Mouse (Mus musculus) cerebellum, postnatal 36 days (tissue): ENCODE results near the gene D430041D05Rik.

ENCODE experiments used
- DNase-seq, 2 experiments: peaks; one replicate each; pipeline ENCODE4 v3.0.0; 2021 to 2022; ENCODE audit warnings: mixed read lengths in 2 of 2

The D430041D05Rik gene

DNA sequence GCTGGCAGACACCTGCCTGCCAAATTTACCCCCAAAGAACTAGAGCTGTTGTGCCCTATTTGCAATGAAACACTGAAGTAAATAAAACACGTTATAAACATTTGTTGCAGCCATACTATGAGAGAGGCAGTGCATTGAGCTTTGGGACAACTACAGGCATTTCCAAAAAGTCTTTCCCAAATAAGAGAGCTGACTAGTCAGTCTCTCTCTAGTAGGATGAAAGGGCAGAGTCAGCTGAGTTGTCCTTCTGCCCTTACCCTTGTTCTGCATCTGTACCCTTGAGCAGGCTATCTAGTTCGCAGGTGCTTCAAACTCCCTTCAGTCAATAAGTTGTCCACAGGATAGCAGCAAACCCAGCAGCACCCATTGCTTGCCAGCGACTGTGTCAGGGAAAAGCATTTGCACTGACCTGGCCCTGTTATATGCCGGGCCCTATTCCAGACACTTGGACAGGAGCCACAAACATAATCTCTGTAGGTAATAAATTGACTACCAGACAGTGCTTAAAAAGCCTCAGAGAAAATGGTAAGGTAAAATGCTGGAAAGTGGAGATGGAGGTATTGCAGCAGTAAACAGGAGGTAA lies at the start of gene D430041D05Rik:
TSS of gene D430041D05Rik (minus strand) at position 51 of the 583 bp plus-strand sequence.
- DNase-seq: peak; percentile 28 to 47

DNA sequence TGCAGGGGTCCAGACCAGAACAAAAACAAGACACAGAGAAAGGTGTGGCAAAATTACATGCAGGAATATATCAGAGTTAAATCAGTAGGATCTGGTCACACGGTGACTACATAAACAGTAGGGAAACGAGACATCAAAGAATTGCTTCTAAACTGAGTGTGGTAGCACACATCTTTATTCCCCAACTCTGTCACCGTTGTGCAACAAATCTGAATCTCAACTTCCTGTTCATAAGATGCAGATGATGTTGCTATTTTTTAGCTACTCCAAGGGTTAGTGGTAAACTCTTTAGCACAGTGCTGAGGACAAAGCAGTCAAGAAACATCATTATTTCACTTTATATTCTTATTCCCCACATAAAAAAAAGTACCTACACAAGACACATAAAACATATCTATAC lies 49.2 kb upstream of the D430041D05Rik start:
- no peak for DNase-seq

DNA sequence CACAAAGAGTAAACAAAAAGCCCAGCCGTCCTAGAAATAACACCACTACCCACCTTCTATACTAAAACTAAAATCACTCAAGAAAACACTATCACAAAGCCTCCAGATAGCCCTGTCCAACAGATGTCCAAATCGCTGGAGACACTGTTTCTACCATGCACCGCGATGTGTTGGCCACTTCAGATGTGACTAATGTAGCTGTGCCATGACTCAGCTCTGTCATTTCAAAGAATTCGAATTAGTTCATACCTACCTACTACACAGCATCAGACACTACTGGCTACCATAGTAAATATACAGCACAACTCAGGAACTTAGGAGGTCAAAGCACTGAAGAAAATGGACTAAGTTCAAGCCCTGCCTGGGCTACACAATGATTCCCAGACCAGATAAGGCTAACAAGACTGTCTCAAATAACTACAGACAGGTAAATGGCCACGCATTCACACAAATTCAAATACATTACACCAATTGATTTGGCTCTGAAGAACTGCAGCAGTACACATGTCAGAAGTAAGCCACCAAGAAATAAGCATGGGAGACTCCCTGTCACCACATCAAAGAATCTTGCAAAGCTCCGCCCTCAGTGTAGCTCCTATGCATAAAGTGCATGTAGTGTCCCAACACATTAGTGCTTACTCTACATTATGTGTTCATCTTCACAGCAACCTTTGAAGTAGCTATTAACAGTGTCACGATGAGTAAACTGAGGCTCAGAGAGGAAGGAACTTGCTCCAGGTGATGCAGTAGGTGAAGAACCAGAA lies 47.9 kb upstream of the D430041D05Rik start:
- DNase-seq: no peak

DNA sequence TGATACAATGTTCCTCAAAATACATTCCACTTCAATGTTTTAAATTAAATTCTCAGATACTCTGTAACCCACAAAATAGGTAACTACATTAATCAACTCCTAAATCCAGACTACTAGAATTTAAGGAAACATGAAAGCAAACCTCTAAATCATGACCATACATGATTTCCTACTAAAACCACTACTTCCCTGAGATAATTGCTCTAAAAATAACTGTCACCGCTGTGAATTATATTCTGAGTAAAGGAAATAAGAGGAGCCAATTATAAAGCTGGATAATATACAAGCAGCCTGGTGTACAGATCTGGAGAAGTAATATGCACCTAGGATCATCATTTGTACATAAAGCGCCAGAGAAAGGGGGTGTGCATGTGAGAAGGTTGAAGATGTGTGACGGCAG lies 46.3 kb upstream of the D430041D05Rik start:
- no peak for DNase-seq

DNA sequence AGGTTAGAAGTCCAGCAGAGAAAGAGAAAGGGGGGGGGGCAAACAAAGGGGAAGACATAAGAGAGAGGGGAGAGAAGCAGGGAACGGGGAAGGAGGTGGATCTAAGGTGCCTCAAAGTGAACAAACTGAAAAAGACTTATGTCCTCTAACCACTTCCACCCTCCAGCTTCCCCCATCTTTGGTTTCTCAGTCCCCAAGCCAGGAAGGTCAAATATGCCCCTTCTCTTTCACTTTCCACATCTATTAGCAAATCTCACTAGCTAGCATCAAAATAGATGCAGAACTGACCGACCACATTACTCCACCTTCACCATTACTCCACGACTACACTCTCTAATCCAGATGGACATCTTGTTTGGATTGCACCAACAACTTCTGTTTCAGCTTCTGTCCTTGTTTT lies 39.9 kb upstream of the D430041D05Rik start:
- DNase-seq: no peak

DNA sequence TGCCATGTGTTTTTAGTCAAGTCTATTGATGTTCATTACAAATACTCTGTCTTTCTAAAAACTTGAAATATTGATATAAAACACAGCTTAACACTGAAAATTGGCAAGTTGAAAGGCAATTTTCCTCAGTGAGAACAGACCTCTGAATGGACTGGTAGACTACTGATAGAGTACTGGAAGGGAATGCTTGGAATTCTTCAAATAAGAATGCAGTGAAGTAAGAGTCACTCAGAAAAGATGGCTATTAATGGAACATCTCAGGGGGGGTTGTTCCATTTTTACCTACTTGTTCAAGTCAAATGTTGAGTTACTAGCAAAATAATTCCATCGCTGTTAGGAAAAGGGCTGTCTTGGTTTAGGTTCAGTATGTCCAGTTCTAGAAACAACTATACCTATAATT lies 38.4 kb upstream of the D430041D05Rik start:
- DNase-seq: no peak

DNA sequence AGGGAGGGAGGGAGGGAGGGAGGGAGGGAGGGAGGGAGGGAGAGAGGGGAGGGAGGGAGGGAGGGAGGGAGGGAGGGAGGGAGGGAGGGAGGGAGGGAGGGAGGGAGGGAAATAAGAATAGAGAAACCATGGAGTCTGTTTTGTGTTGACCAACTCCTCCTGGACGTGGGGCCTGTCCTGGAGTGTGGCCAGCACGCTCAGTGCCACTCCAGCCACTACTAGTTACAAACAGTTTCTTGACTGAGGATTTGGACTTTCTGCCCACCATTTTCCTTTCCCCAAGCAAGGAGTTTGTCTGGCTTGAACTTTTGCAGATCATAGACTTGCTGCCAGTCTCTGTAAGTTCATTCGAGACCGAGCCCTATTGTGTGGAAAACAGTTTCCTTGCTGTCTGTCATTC lies 37.4 kb upstream of the D430041D05Rik start:
- DNase-seq: no peak

DNA sequence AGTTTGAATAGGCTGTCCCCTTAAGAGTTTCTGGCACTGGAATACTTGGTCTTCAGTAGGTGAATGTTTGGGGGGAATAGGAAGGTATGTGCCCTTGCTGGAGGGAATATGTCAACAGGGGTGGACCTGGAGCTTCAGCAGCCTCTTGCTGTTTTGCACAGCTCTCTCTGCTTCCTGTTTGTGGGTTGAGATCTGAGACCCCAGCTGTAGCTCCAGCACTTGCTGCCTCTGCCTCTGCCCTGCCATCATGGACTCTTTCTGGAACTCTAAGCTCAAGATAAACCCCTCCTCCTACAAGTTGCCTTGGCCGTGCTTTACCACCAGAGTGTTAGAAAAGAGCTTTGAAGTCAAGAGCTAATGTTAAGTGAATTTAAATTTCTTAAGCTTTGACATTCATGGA lies 35.2 kb upstream of the D430041D05Rik start:
- DNase-seq: no peak

DNA sequence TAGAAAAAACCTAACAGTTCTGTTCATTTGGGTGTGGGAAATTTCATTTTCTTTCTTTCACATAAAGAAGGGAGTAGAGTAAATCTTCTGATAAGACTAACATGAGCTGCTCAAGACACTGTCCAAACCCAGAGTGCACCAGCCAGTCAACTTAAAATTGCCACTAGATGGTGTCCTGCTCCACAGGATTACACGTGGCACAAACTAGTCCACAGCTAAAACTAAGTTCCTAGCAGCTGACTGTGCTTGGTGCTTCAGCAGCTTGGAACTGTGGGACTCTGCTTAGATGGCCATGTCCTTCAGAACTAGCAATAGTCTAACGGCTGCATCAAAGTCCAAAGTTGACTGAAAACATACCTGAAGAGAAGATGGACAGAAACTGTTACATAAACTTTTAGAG lies 34.0 kb upstream of the D430041D05Rik start:
- DNase-seq: peak; percentile 53 to 72

DNA sequence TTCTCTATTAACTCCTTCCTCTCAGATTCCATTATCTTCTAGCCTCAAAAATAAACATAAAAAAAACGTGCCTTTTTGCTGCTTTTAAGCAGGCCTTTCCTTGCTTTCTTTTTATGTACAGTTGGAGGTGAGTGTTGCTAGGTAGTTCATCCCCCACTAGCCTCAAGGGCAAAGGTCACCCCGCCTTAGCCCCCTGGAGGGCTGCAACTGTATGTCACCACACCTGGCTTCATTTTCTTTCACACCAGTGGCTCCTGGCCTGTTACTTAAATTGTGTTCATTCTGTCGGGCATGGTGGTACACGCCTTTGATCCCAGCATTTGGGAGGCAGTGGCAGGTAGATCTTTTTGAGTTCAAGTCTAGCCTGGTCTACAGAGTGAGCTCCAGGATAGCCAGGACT lies 31.5 kb upstream of the D430041D05Rik start:
- no peak for DNase-seq

DNA sequence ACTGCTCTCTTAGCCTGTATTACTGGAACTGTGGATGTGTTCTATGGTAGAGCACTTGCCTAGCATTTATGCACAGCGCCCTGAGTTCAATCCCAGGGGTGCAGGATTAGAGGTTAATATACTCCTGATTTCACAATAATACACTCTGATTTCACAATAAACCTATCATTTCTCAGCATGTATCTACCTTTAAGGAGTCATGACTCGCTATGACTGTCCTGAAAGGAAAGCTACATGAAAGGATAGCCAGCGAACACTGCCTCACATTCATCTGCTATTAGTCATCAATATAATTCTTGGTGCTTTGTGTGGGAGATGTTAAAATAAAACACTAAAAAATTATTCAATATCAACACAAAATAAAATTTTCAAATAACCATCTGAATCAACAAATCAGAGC lies 25.4 kb upstream of the D430041D05Rik start:
- no peak for DNase-seq

DNA sequence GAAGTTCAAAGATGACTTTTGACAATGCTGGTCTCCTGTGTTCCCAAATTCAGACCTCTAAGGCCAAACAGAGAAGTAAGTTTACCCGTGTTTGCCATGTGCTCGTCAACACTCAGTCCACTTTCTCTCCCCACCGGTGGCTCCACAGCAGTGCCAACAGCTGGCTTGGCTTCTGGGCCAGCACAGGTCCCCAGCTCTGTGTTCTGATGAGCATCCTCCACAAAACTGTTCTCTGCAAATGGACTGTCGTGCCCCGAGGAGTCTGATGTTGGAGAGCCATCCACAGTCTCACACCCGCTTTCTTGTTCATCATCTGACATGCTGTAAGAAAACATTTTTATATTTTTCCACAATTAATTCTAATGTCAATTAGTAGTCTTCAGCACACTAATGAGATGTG lies 20.3 kb upstream of the D430041D05Rik start:
- no peak for DNase-seq

DNA sequence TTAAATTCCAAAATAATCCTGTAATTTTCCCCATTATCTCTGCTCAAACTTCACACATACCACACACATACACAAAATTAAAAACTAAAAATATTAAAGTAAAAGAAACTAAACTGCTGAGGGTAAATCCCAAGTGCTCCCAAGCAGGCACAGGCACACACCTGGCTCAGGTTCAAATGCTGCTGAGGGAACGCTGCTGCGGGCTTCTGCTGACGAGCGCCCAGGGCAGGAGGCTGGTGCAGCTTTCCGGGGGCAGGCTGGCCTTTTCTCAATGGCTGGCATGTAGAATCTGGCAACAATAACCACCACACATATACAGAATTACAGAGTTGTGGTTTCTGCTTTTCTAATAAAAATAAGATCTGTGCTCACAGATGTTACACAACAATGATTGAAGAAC lies 19.8 kb upstream of the D430041D05Rik start:
- DNase-seq: peak in 1 of 2 experiments; percentile 23

DNA sequence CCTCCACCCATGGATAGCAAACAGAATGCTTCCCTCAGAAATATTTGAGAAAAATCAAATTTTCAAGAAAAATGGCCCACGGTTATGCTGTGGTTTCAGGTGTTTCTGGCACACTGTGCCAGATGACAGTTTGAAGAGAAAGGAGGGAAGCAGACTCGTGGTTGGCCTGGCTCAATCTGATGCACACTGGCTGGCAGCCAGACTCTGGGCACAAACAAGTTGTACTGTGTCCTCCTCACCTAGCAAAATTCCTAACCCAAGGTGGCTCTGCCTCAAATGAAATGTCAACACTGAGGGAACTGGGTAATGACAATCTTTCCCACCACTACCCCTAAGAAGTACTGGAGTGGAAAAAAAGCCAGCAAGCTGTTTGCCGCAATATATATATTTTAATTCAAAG lies 15.3 kb upstream of the D430041D05Rik start:
- peak; percentile 33 to 36 for DNase-seq

DNA sequence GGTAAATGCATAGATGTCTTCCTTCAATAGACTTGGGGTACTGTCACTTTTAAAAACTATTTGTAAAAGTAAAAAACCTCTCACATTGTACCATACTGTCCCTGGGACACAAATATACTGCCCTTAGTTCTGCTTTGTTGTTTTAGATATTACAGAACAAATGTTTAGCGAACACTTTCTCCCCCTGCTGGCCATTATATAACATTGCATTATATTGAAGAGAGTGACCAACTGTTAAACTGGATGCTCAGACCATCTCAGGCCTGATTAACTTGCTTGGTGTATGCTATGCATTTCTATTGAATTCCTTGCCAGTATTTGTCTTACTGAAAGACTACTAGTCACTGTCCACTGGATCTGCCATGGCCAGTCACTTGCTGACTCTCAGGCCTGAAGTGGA lies 11.4 kb upstream of the D430041D05Rik start:
- DNase-seq: peak in 1 of 2 experiments; percentile 43

DNA sequence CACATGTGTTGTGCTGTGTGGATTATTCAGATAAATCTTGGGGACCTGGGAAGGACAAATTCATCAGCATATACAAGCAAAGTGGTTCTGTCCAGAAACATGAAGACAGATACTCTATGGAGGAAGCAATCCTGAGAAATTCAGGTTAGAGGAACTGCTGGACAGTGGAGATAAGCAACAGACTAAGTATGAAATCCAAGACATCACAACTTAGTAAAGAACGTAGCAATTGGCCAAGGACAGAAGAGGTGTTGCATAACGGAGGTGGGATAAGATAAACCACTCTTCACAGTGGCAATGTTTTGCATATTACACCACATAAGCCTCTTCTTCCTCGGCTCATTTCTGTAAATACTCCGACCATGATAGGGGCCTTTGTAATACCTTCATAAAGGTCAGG lies 10.0 kb upstream of the D430041D05Rik start:
- DNase-seq: no peak

DNA sequence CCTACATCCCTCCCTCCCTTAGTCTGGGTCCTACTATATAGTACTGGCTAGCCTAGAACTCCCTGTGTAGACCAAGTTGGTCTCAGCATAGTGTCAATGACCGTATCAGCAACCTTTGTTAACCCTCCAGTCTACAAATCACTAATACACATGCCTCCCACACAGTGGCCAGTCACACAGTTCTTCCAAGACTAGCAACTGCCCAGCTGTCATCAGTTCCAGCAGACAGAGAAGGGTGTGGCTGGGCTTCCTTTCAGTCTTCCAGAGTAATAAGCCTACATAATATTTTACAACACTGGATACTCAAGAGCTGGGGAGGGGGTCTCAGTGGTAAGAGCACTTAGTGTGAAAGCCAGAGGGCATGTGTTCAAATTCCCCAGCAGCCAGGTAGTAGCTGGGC lies 9.2 kb upstream of the D430041D05Rik start:
- no peak for DNase-seq

DNA sequence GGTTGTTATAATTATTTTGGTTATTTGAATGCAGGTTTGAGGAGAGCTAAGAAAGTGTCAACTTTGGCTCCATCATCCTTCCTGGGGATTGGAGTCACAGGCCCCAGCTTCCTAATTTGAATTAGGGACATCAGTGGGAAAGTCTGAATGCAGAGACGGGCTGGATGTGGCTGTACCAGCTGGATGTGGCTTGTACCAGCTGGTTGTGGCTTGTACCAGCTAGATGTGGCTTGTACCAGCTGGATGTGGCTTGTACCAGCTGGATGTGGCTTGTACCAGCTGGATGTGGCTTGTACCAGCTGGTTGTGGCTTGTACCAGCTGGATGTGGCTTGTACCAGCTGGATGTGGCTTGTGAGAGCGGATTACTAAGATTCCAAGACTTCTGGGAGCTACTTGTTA lies 8.6 kb upstream of the D430041D05Rik start:
- no peak for DNase-seq

DNA sequence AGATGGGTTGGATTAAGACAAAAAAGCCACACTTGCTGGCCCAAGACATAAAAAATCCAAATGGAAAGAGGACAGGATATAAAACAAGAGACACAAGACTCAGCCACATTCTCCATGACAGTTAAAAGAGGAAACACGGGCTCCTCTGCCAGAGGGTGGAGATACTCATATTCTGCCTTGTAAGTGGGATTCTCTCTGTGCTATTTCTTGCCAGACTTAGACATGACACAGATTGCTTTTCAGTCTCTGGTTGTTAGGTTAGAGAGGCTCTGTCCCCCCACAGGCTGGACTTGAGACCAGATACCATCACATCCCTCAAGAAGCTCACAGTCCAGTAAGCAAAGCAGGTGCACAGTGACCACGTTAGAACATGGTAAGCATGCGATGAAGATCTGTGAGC lies 2.2 kb upstream of the D430041D05Rik start:
- no peak for DNase-seq

DNA sequence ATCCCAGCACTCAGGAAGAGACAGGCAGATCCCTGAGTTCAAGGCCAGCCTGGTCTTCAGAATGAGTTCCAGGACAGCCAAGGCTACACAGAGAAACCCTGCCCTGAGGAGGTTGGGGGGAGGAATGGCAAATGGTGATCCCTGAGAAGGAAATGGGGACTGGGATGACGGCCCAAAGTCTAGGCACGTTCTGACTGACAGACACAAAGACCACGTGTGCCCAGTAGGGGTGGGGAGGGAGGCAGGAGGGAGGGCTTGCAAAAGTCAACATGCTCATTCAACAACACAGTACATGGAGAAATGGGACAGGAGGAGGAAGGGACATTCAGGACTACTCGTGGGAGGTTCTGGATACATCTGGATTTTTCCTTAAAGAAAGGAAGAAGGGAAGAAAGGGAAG lies 1.7 kb upstream of the D430041D05Rik start:
- no peak for DNase-seq

DNA sequence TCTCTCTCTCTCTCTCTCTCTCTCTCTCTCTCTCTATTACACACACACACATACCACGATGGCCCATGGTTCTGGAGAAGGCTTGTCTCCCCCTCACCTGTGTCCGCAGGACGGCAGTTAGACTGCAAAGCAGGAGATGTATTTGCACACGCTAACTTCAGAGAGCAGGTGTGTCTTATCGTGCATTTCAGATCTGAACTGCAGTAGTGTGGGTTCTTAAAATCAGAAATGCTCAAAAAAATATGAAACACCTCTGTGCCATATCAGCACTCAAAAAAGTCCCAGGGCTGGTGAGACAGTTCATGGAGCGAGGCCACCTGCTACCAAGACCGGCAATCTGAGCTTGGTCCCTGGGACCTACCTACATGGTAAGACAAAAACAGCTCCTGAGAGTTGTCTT lies 993 bp upstream of the D430041D05Rik start:
- DNase-seq: no peak

DNA sequence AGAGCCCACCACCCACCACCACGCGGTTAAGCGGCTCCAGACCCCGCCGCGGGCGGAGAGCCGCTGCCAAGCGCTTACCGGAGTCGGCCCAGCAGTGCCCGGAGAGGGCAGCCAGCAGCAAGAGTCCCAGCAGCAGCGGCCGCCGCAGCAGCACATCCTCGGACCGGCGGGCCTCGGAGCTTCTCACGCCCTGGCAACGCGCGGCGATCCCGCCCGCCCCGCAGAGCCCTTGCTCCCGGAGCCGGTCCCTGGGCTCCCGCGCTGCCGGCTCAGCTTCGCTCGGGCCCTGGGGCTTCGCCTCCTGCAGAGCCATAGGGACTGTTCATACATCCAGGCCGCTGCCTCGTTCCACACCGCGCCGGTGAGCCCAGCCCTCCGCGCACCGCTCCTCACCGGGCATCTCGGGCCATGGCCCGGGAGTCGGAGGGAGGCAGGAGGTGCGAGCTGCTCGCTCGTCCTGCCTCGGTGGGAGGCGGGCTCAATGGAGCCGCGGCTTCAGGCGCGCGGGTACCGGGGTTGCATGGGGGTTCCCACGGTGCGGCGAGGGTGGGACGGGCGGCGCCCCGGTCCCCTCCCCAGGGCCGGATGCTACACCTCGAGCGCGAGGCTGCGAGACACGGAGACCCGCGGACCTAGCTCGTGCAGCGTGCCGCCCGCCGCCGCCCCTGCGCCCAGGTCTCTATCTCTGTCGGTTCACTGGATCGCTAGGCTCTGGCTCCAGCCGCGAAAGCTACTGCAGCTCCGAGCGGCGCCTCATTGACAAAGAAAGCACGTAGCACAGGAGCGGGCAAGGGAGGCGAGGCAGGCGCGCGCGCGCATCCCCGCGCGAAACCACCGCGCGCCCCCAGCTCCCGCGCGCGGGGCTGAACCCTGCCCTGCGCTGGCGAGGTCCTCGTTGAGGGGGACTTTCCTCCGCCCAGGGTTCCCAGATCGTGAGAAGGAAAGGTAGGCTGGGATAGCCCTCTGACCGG lies 677 bp downstream of the D430041D05Rik start:
- DNase-seq: peak; percentile 70 to 73

DNA sequence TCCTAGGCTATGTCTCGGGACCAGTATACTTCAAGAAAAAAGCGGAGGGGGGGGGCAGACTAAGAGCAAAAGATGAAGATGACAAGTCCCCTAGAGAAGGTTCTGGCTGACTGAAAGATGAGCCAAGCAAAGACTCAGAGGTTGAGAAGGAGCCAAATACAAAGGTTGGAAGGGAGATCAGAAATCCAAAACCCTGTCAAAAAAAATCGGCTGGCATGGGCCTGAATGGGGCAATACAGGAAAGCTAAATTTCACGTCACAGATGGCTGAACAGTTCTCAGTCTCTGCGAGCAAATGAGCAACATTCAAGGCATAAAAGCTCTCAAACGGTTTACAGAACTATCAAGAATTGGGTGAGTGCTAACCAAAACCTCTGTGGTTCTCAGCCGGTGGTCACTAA lies 2.5 kb downstream of the D430041D05Rik start:
- DNase-seq: no peak

DNA sequence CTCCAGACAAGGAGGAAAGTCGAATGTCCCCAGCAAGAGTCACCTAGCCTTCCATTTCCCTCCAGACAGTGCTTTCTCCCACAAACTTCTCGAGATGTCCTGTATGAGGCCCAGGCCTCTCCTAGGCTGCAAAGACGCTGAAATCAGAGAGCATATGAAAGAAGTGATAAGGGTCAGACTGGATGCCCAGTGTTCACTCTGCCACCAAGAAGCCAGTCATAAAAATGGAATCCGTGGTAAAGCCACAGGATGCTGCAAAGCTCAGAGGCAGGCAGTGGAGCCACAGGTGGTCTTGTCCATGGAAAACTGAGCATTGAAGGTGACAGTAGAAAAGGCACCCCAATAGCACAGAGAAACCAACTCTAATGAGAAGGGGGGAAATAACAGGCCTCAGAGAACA lies 2.9 kb downstream of the D430041D05Rik start:
- DNase-seq: no peak
